Comparison of ENCODE assay signal across 8 mouse cellular contexts in genomic region chr5:140321756-140322575, GRCm38 (mm10). TPM values are rescaled to one million over a fixed set of nuclear protein-coding genes. Genes with fewer than 3 reads are reported as not detected.
DNase-seq lines count a peak whose midpoint lies in the region; ATAC-seq and TF ChIP-seq lines count a peak whose summit lies in the region.

No protein-coding gene starts in this region.

- H3K4me3 ChIP-seq in neural tube, embryonic 11.5 days (ENCODE audit: low read depth, low read length): peak overlapping the region; percentile 95
- peak overlapping the region; percentile 80 for H3K4me3 ChIP-seq in cortical plate, adult 2 months (ENCODE audit: insufficient read depth, low read length)
- H3K4me3 ChIP-seq in hindbrain, embryonic 15.5 days: peak overlapping the region; percentile 84

- no peaks in the 10 kb centered on the region for H3K27me3 ChIP-seq in neural tube, embryonic 11.5 days (ENCODE audit: control insufficient read depth, insufficient read depth, low read length)
- no peaks in the 10 kb centered on the region for H3K27me3 ChIP-seq in hindbrain, embryonic 15.5 days

- DNase-seq in neural tube, embryonic 11.5 days (ENCODE audit: low spot score): no peak
- DNase-seq in neural tube, embryonic 10.5 days (ENCODE audit: extremely low spot score, low spot score): no peak
- DNase-seq in left cerebral cortex, adult 9 months (ENCODE audit: low spot score in 2 of 2): no peak
- DNase-seq in right cerebral cortex, postnatal 4 days: no peak
- DNase-seq in natural killer cell, adult 2 months (ENCODE audit: low spot score in 2 of 2): no peak

- H3K36me3 ChIP-seq in neural tube, embryonic 11.5 days (ENCODE audit: control insufficient read depth, insufficient read depth, low read length): no peaks in the 10 kb centered on the region
- H3K36me3 ChIP-seq in hindbrain, embryonic 15.5 days: 0 out of 2 replicates have a peak, but pooled peaks cover 2% of the 10 kb centered on the region

- H3K4me2 ChIP-seq in neural tube, embryonic 11.5 days (ENCODE audit: low read depth): peak overlapping the region; percentile 69
- peak overlapping the region; percentile 84 for H3K4me2 ChIP-seq in hindbrain, embryonic 15.5 days

- H3K27ac ChIP-seq in neural tube, embryonic 11.5 days (ENCODE audit: low read depth, low read length): no peak overlapping the region; the same call in 1 of the 2 replicates
- no peak overlapping the region for H3K27ac ChIP-seq in cortical plate, adult 2 months (ENCODE audit: insufficient read depth, low read length)
- H3K27ac ChIP-seq in hindbrain, embryonic 15.5 days (replicated peaks): peak overlapping the region; percentile 78

- no peaks in the 10 kb centered on the region for H3K9me3 ChIP-seq in neural tube, embryonic 11.5 days (ENCODE audit: control insufficient read depth, low read length)
- no peaks in the 10 kb centered on the region for H3K9me3 ChIP-seq in hindbrain, embryonic 15.5 days

- H3K9ac ChIP-seq in neural tube, embryonic 11.5 days (ENCODE audit: low read length): peak overlapping the region; percentile 99
- peak overlapping the region; percentile 91 for H3K9ac ChIP-seq in hindbrain, embryonic 15.5 days

- peak; percentile 17; the same call in 1 of the 2 replicates for ATAC-seq in neural tube, embryonic 11.5 days (ENCODE audit: insufficient read depth, low FRiP score, low TSS enrichment)
- ATAC-seq in hindbrain, embryonic 15.5 days (ENCODE audit: low FRiP score, low read depth): no peak
- ATAC-seq in megakaryocyte progenitor cell, adult 5-6 weeks (replicated peaks; ENCODE audit: poor library complexity): peak; percentile 32

- no peak for TF ChIP-seq POLR2A in cortical plate, adult 2 months (IDR thresholded peaks at IDR 0.05; ENCODE audit: extremely low read depth, insufficient read depth, low read length)

- peaks cover 3% of the 10 kb centered on the region; the same call in 1 of the 2 replicates for H3K4me1 ChIP-seq in neural tube, embryonic 11.5 days (ENCODE audit: control insufficient read depth, insufficient read depth, low read length)
- H3K4me1 ChIP-seq in cortical plate, adult 2 months (ENCODE audit: control insufficient read depth, insufficient read depth, low read length): peaks cover 1% of the 10 kb centered on the region; the same call in 1 of the 2 replicates
- peaks cover 16% of the 10 kb centered on the region for H3K4me1 ChIP-seq in hindbrain, embryonic 15.5 days (replicated peaks)

- no peak for TF ChIP-seq CTCF in cortical plate, adult 2 months (IDR thresholded peaks at IDR 0.05; ENCODE audit: extremely low read depth, insufficient read depth, low read length)

- WGBS in neural tube, embryonic 11.5 days: 3% methylated on average over 17 of the region's 17 CpGs
- WGBS in hindbrain, embryonic 15.5 days: 1% methylated on average over 17 of the region's 17 CpGs

RNA-seq across cellular contexts. Expression of gene Nudt1, which starts 0.5 kb away (rescaled TPM):
- 47.1 and 50.9 TPM in 2 replicates for polyA plus RNA-seq in neural tube, embryonic 11.5 days (2014; fragmentation: Nextera tagmentation; extraction: Ambion mirVana)
- polyA plus RNA-seq in cortical plate, adult 2 months (2012; rRNA removed): 11.2 and 12.2 TPM in 2 replicates
- polyA plus RNA-seq in hindbrain, embryonic 15.5 days (2015; fragmentation: Nextera tagmentation; extraction: Ambion mirVana): 23.5 and 24.3 TPM in 2 replicates
- total RNA-seq in megakaryocyte progenitor cell, adult 5-6 weeks (2015): 31.3 and 44.1 TPM in 2 replicates
- 49.1 and 58.7 TPM in 2 replicates for total RNA-seq in megakaryocyte progenitor cell, adult 5-6 weeks (2017)

RNA-seq across cellular contexts. Expression of gene Mad1l1, which starts 0.6 kb away (rescaled TPM):
- polyA plus RNA-seq in neural tube, embryonic 11.5 days (2014; fragmentation: Nextera tagmentation; extraction: Ambion mirVana): 48.5 and 51.9 TPM in 2 replicates
- 16.9 and 17.1 TPM in 2 replicates for polyA plus RNA-seq in cortical plate, adult 2 months (2012; rRNA removed)
- polyA plus RNA-seq in hindbrain, embryonic 15.5 days (2015; fragmentation: Nextera tagmentation; extraction: Ambion mirVana): 32.5 and 33.1 TPM in 2 replicates
- total RNA-seq in megakaryocyte progenitor cell, adult 5-6 weeks (2015): 11.2 and 11.8 TPM in 2 replicates
- 63.1 and 65.3 TPM in 2 replicates for total RNA-seq in megakaryocyte progenitor cell, adult 5-6 weeks (2017)

RNA-seq across cellular contexts. Expression of gene Mrm2, which starts 9.7 kb away (rescaled TPM):
- polyA plus RNA-seq in neural tube, embryonic 11.5 days (2014; fragmentation: Nextera tagmentation; extraction: Ambion mirVana): 19.2 and 20.1 TPM in 2 replicates
- 13.5 and 13.8 TPM in 2 replicates for polyA plus RNA-seq in cortical plate, adult 2 months (2012; rRNA removed)
- 20.9 and 21.6 TPM in 2 replicates for polyA plus RNA-seq in hindbrain, embryonic 15.5 days (2015; fragmentation: Nextera tagmentation; extraction: Ambion mirVana)
- total RNA-seq in megakaryocyte progenitor cell, adult 5-6 weeks (2015): 4.0 and 5.8 TPM in 2 replicates
- total RNA-seq in megakaryocyte progenitor cell, adult 5-6 weeks (2017): 6.7 and 9.6 TPM in 2 replicates
